In genomic region chr11:59895316-59895715, GRCm38 (mm10) we compare ENCODE assay signal across 19 mouse cellular contexts. TPM values are rescaled to one million over a fixed set of nuclear protein-coding genes. Genes with fewer than 3 reads are reported as not detected.
DNase-seq lines count a peak whose midpoint lies in the region; ATAC-seq and TF ChIP-seq lines count a peak whose summit lies in the region.
"Had no signal": no experiment of that assay in that cellular context is flagged by ENCODE, and none has a peak within 500 bp of the region (broad histone marks: within the 10 kb centered on the region; RNA-seq: fewer than 3 reads in every experiment).

No protein-coding gene starts in this region.

- H3K27ac ChIP-seq in kidney, postnatal 0 days: 0 out of 2 replicates have a peak overlapping the region, but pooled peaks have one; percentile 25
- peak overlapping the region; percentile 42; the same call in 1 of the 2 replicates for H3K27ac ChIP-seq in midbrain, embryonic 16.5 days (ENCODE audit: low read length)
- H3K27ac ChIP-seq in midbrain, embryonic 10.5 days (replicated peaks): no peak overlapping the region; the same call in 1 of the 2 replicates
- H3K27ac ChIP-seq: limb, embryonic 15.5 days; neural tube, embryonic 12.5 days had no signal

- H3K4me2 ChIP-seq in kidney, postnatal 0 days (ENCODE audit: low read length): no peak overlapping the region
- no peak overlapping the region for H3K4me2 ChIP-seq in midbrain, embryonic 16.5 days (ENCODE audit: low read length)
- H3K4me2 ChIP-seq: limb, embryonic 15.5 days; neural tube, embryonic 12.5 days had no signal

- 26% methylated on average over 8 of the region's 8 CpGs for WGBS in kidney, postnatal 0 days
- WGBS in midbrain, embryonic 16.5 days: 65% methylated on average over 8 of the region's 8 CpGs
- WGBS in midbrain, embryonic 10.5 days: 83% methylated on average over 8 of the region's 8 CpGs

- no peak for TF ChIP-seq CTCF in kidney, postnatal 0 days (IDR thresholded peaks at IDR 0.05; ENCODE audit: low read depth)

- H3K4me1 ChIP-seq in kidney, postnatal 0 days (replicated peaks; ENCODE audit: insufficient read depth, low read length): 0 out of 2 replicates have a peak, but pooled peaks cover 6% of the 10 kb centered on the region
- H3K4me1 ChIP-seq in midbrain, embryonic 16.5 days (ENCODE audit: control insufficient read depth, insufficient read depth, low read length): peaks cover 5% of the 10 kb centered on the region; the same call in 1 of the 2 replicates
- peaks cover 30% of the 10 kb centered on the region for H3K4me1 ChIP-seq in midbrain, embryonic 10.5 days

- no peak overlapping the region for H3K9ac ChIP-seq in kidney, postnatal 0 days (ENCODE audit: low read depth, low read length)
- H3K9ac ChIP-seq in midbrain, embryonic 16.5 days (ENCODE audit: low read depth, low read length): no peak overlapping the region
- H3K9ac ChIP-seq: forebrain, postnatal 0 days; limb, embryonic 15.5 days; neural tube, embryonic 12.5 days had no signal

- H3K27me3 ChIP-seq in kidney, postnatal 0 days (ENCODE audit: insufficient read depth, low read length): no peaks in the 10 kb centered on the region
- H3K27me3 ChIP-seq in midbrain, embryonic 16.5 days (ENCODE audit: control insufficient read depth, insufficient read depth, low read depth, low read length): no peaks in the 10 kb centered on the region
- H3K27me3 ChIP-seq in midbrain, embryonic 10.5 days (ENCODE audit: low read depth, poor library complexity, severe bottlenecking): no peaks in the 10 kb centered on the region
- H3K27me3 ChIP-seq in splenic B cell, adult 2 months (ENCODE audit: control insufficient read depth, insufficient read depth, low read length, poor library complexity, severe bottlenecking): no peaks in the 10 kb centered on the region
- H3K27me3 ChIP-seq: limb, embryonic 15.5 days; neural tube, embryonic 12.5 days; Patski had no signal

- ATAC-seq in kidney, postnatal 0 days (replicated peaks; ENCODE audit: low FRiP score, low read depth): peak; percentile 55; the same call in 1 of the 2 replicates
- ATAC-seq in midbrain, embryonic 16.5 days: no peak
- ATAC-seq: activated CD4-positive, CD25-positive, alpha-beta regulatory T cell, adult 4 months; forebrain, postnatal 0 days; Patski had no signal

- no peaks in the 10 kb centered on the region for H3K9me3 ChIP-seq in kidney, postnatal 0 days (replicated peaks; ENCODE audit: low read length)
- H3K9me3 ChIP-seq in midbrain, embryonic 16.5 days (replicated peaks; ENCODE audit: control insufficient read depth, low read length, poor library complexity, severe bottlenecking): no peaks in the 10 kb centered on the region
- no peaks in the 10 kb centered on the region for H3K9me3 ChIP-seq in midbrain, embryonic 10.5 days (replicated peaks)
- H3K9me3 ChIP-seq: limb, embryonic 15.5 days; neural tube, embryonic 12.5 days had no signal

- no peak overlapping the region for H3K4me3 ChIP-seq in kidney, postnatal 0 days (replicated peaks; ENCODE audit: low read depth, low read length)
- no peak overlapping the region for H3K4me3 ChIP-seq in midbrain, embryonic 16.5 days (ENCODE audit: low read depth, low read length)
- H3K4me3 ChIP-seq in midbrain, embryonic 10.5 days: no peak overlapping the region
- H3K4me3 ChIP-seq: limb, embryonic 15.5 days; neural tube, embryonic 12.5 days had no signal

- DNase-seq in heart, adult 11 months: peak; percentile 85
- no peak for DNase-seq in heart, adult 9 months (ENCODE audit: low spot score in 2 of 2)
- DNase-seq in kidney, postnatal 0 days (ENCODE audit: low spot score): peak; percentile 74
- DNase-seq in kidney, postnatal 36 days: no peak
- no peak for DNase-seq in midbrain, embryonic 10.5 days (ENCODE audit: low spot score)
- peak; percentile 86 for DNase-seq in splenic B cell, adult 2 months (ENCODE audit: low read depth, low spot score)
- DNase-seq: adrenal gland, postnatal 14 days; cerebellum, adult 2 months; forebrain, postnatal 0 days; gastrocnemius, postnatal 10 days; heart, postnatal 14 days; kidney, adult 9 months; right cerebral cortex, postnatal 14 days; thymus, postnatal 36 days had no signal

- H3K36me3 ChIP-seq in kidney, postnatal 0 days (ENCODE audit: insufficient read depth, low read length): no peaks in the 10 kb centered on the region
- H3K36me3 ChIP-seq in midbrain, embryonic 16.5 days (ENCODE audit: control insufficient read depth, insufficient read depth, low read length): no peaks in the 10 kb centered on the region
- no peaks in the 10 kb centered on the region for H3K36me3 ChIP-seq in midbrain, embryonic 10.5 days
- H3K36me3 ChIP-seq in splenic B cell, adult 2 months (ENCODE audit: control insufficient read depth, insufficient read depth, low read length, poor library complexity, severe bottlenecking): no peaks in the 10 kb centered on the region
- H3K36me3 ChIP-seq: limb, embryonic 15.5 days; neural tube, embryonic 12.5 days had no signal

RNA-seq across cellular contexts. Expression of gene Med9, which starts 52.7 kb away (rescaled TPM):
- 38.9 and 40.2 TPM in 2 replicates for polyA plus RNA-seq in kidney, postnatal 0 days (2015; fragmentation: Nextera tagmentation; extraction: Ambion mirVana)
- 30.7 and 33.4 TPM in 2 replicates for polyA plus RNA-seq in midbrain, embryonic 16.5 days (2015; fragmentation: Nextera tagmentation; extraction: Ambion mirVana)
- 51.2 and 55.9 TPM in 2 replicates for polyA plus RNA-seq in midbrain, embryonic 10.5 days (2016; fragmentation: Nextera tagmentation; extraction: Ambion mirVana)

RNA-seq across cellular contexts. Expression of gene Cops3, which starts 55.7 kb away (rescaled TPM):
- 144 and 156 TPM in 2 replicates for polyA plus RNA-seq in kidney, postnatal 0 days (2015; fragmentation: Nextera tagmentation; extraction: Ambion mirVana)
- 174 and 180 TPM in 2 replicates for polyA plus RNA-seq in midbrain, embryonic 16.5 days (2015; fragmentation: Nextera tagmentation; extraction: Ambion mirVana)
- 249 and 250 TPM in 2 replicates for polyA plus RNA-seq in midbrain, embryonic 10.5 days (2016; fragmentation: Nextera tagmentation; extraction: Ambion mirVana)

RNA-seq across cellular contexts. Expression of gene Nt5m, which starts 56.1 kb away (rescaled TPM):
- polyA plus RNA-seq in kidney, postnatal 0 days (2015; fragmentation: Nextera tagmentation; extraction: Ambion mirVana): 41.1 and 42.4 TPM in 2 replicates
- polyA plus RNA-seq in midbrain, embryonic 16.5 days (2015; fragmentation: Nextera tagmentation; extraction: Ambion mirVana): 68.5 and 75.8 TPM in 2 replicates
- polyA plus RNA-seq in midbrain, embryonic 10.5 days (2016; fragmentation: Nextera tagmentation; extraction: Ambion mirVana): 40.9 and 44.4 TPM in 2 replicates

Comparison
In these comparisons a context has a peak if more than half of its experiments do, and no peak if none do; other contexts are left out.
1. DNase-seq: peak in heart, adult 11 months (single experiment), kidney, postnatal 0 days (single experiment) and splenic B cell, adult 2 months (single experiment); none in heart, adult 9 months (0 of 2), kidney, postnatal 36 days (0 of 2) and midbrain, embryonic 10.5 days (single experiment).